Mouse (Mus musculus): ENCODE measurements around the gene Zbtb7b.

The Zbtb7b gene

GRCm38 (mm10) chr3:89337062-89337720, 57.4 kb downstream of the Zbtb7b start:
- DNase-seq (ENCODE audit: low spot score in 2 of 2): no peak

DNA sequence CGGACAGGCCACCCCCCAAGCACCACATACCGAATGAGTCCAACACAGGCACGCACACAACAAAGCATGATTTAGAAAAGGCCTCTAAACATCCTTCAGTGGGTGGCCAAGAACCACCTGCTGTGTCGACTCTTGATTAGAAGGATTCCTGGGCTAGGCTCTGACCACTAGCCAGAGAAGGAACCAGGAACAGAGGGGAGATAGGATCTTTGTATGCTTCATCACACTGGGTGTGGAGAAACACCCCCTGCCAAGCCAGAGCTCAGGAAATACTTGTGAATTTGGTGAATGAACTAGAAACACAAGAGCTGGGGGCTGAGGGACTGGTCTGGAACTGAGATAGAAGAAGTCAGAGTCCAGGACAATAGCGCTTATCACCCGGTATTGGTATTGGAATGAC, 58.0 kb downstream of the Zbtb7b start:
- no peak for DNase-seq (ENCODE audit: low spot score in 2 of 2)

DNA sequence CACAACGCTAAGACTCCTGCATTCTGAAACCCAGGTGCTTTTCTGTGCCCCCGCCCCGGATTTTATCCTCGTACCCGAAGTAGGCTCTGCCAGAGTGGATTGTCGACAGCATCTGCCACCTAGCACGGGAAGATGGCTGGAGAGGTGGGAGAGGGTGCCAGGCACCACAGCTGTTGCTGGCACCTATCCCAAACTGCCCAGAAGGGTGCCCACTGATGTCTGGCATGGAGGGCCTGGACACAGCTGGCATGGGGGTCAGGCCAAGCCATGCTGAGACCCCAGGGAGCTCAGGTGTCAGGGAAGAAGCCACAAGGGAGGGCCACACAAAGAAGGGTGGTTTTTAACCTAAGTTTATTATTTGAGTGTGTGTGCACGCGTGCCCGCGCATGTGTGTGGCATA, 61.5 kb downstream of the Zbtb7b start:
- no peak for DNase-seq (ENCODE audit: low spot score in 2 of 2)

DNA sequence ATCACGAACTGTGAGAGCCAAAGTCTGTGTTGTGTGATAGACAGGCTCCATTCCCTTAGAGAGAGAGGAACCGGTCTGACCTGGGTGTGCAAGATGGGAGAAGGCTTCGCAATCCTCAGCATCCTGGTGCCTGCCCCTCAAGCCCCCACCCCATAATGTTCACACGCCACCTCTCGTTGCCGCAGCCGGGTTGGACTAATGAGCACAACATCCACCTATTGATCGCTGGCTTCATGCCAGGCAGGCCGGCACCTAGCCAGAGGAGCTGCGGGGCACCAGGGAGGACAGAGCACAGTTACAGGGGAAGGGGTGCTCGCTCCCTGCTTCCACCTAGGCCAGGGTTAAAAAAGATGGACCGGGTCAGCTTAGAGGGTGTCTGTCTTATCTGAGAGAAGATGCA, 62.1 kb downstream of the Zbtb7b start:
- DNase-seq (ENCODE audit: low spot score in 2 of 2): no peak

GRCm38 (mm10) chr3:89332013-89332412, 62.6 kb downstream of the Zbtb7b start:
- no peak for DNase-seq (ENCODE audit: low spot score in 2 of 2)

GRCm38 (mm10) chr3:89331561-89331960, 63.0 kb downstream of the Zbtb7b start:
- no peak for DNase-seq (ENCODE audit: low spot score in 2 of 2)

- DNase-seq (ENCODE audit: low spot score in 2 of 2): no peak
Observed at GRCm38 (mm10) chr3:89330948-89331347, 63.6 kb downstream of the Zbtb7b start.

GRCm38 (mm10) chr3:89330346-89330745, 64.2 kb downstream of the Zbtb7b start:
- no peak for DNase-seq (ENCODE audit: low spot score in 2 of 2)

DNA sequence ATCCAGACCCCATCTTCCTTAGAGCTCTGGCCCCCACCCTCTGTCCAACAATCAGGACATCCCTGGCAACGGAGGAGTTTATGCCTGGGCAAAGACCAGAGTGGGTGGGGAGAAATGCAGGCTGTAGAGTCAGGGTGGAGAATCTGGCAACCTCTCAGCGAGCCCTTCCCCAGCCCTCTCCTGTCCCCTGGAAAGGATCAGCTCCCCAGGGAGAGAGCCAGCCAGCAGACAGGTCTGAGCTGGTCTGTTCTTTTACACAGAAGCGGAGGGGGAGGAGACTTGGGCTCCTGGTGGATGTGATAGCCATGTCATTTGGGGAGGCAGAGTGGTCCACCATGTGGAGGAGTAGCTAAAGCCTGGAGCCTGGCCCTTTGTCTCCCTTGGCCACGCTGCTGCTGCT, 66.0 kb downstream of the Zbtb7b start:
- DNase-seq (ENCODE audit: low spot score in 2 of 2): no peak

Data from frontal cortex, postnatal 14 days (tissue).